In genomic region chr19:14600354-14600753, GRCm38 (mm10) we compare ENCODE assay signal across 17 mouse cellular contexts.
"Had no signal": no experiment of that assay in that cellular context is flagged by ENCODE, and none has a peak within 500 bp of the region (broad histone marks: within the 10 kb centered on the region; RNA-seq: fewer than 3 reads in every experiment).

No protein-coding gene starts in this region.

- H3K27ac ChIP-seq: midbrain, embryonic 10.5 days; midbrain, embryonic 12.5 days; neural tube, embryonic 13.5 days; neural tube, embryonic 15.5 days had no signal

- H3K9me3 ChIP-seq: midbrain, embryonic 10.5 days; midbrain, embryonic 12.5 days; neural tube, embryonic 13.5 days; neural tube, embryonic 15.5 days had no signal

- ATAC-seq: midbrain, embryonic 16.5 days had no signal

- H3K36me3 ChIP-seq: midbrain, embryonic 10.5 days; midbrain, embryonic 12.5 days; neural tube, embryonic 13.5 days; neural tube, embryonic 15.5 days had no signal

- H3K4me2 ChIP-seq: lung, embryonic 14.5 days; neural tube, embryonic 13.5 days; neural tube, embryonic 15.5 days had no signal

- H3K9ac ChIP-seq: lung, embryonic 14.5 days; midbrain, embryonic 12.5 days; neural tube, embryonic 13.5 days; neural tube, embryonic 15.5 days had no signal

- DNase-seq: lung, postnatal 10 days; lung, postnatal 4 days; retina, postnatal 1 day; right cerebral cortex, adult 18-20 months; right cerebral cortex, postnatal 25 days; right cerebral cortex, postnatal 4 days; spleen, adult 18-20 months; thymus, adult 18-20 months; thymus, postnatal 14 days; thymus, postnatal 36 days had no signal

- H3K4me3 ChIP-seq: midbrain, embryonic 10.5 days; midbrain, embryonic 12.5 days; myocyte; neural tube, embryonic 13.5 days; neural tube, embryonic 15.5 days had no signal
